Mouse (Mus musculus) liver, adult (tissue): Measurements from ENCODE around the gene Apc2.

Experiments
- GATA4 ChIP-seq: IDR thresholded peaks from 2 replicates; pipeline ENCODE4 v1.6.1; 2014; ENCODE audit warnings: mild to moderate bottlenecking, low read length; ENCODE audit not compliant: insufficient replicate concordance

Gene Apc2

DNA sequence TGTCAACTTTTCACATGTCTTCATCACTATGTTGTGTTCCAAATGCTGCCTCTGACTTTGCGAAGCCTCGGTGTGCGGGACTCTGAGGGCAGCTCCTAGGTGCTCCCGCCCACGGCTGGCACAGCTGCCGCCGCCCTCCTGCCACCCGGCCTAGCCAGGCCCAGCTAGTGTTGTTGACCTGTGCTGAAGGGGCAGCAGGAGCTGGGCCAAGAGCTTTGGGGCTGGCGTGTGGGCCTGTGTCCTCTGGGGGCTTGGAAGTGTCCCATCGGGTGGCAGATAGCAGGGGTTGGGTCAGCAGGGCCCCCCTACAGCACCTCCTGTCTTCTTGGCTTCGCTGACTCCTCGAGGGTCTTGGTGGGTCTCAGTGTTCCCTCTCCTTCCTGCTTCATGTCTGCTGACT is 16.5 kb upstream of the Apc2 start:
- no peak for TF ChIP-seq GATA4

DNA sequence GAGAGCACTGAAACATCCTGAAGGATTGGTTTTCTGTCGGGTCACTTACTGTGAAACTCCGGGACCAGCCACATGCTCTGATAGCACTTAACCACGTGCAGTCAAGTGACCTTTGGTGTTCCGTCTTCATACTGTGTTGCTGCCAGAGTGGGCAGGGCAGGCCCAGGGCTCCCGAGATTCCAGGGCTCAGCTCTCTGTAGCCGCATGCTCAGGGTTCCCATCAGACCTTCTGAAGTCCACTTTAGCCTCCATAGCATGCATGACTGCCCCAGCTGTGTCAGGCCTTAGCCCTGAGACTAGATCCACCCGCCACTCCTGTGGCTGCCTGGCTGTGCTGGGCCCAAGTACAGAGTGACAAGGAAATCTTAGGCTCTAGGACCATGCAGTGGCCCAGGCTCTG is 14.5 kb upstream of the Apc2 start:
- TF ChIP-seq GATA4, result no peak

- no peak for TF ChIP-seq GATA4
Observed at GRCm38 (mm10) chr10:80281921-80282371, 13.8 kb upstream of the Apc2 start.

- no peak for TF ChIP-seq GATA4
Observed at GRCm38 (mm10) chr10:80282481-80283441, 13.0 kb upstream of the Apc2 start.

GRCm38 (mm10) chr10:80285222-80286070 is 10.3 kb upstream of the Apc2 start:
- TF ChIP-seq GATA4, result no peak

DNA sequence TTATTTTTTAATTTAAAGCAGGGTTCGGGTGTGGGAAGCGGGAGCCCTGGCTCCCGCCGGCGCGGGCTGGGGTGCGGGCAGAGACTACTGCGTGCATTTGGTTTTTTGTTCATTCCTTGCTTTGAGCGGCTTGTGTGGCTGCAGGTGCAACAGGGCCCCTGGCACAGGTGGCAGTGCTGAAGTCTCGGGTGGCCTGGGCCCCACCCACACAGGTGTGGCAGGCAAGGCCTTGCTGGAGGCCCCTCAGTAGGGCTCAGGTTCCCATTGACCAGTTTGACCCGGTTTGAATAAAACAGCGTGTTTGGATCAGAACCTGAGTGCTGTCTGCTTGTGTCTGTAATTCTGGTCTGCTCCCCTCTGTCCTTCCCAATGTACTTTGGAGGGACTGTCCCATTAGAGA is 7.7 kb upstream of the Apc2 start:
- TF ChIP-seq GATA4, result no peak

GRCm38 (mm10) chr10:80288657-80289056 is 7.1 kb upstream of the Apc2 start:
- no peak for TF ChIP-seq GATA4

DNA sequence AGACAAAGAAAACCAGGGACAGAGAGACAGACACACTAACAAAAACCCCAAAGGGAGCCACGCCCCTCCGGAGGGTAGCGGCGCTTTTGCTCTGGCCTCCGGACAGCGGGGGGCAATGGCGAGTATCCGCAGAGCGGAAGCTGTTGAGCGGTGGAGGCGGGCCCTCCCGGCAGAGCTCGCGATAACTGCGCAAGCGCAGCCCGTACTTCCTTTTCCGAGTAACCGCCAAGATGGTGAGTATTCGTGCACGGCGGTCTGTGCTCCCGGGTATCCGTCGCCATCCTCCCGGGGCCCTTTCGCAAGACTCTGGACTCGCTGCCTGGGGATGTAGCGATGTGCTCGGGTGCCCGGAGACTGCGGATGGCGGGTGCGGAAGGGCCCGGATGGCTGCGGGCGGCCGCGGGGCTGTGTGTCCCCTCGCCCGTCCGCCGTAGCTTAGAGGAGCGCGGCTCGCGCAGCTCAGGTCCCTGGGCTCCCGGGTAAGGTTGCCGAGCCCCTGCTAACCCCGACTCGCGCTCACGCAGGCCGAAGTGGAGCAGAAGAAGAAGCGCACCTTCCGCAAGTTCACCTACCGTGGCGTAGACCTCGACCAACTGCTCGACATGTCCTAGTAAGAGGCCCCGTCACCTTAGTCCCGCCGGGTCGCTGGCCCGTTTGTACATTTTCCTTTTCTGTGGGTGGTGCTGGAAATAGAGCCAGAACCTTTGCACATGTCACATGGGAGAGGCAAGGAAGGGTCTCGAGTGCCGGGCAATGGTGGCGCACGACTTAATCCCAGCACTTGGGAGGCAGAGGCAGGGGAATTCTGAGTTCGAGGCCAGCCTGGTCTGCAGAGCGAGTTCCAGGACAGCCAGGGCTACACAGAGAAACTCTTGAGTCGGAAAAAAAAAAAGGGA is 3.3 kb upstream of the Apc2 start, which contains the start of gene Rps15:
Gene Rps15, plus strand, starts transcription at position 203 of the 896 bp plus-strand sequence.
- TF ChIP-seq GATA4, result peak; percentile 42; the same call in 1 of the 2 replicates

DNA sequence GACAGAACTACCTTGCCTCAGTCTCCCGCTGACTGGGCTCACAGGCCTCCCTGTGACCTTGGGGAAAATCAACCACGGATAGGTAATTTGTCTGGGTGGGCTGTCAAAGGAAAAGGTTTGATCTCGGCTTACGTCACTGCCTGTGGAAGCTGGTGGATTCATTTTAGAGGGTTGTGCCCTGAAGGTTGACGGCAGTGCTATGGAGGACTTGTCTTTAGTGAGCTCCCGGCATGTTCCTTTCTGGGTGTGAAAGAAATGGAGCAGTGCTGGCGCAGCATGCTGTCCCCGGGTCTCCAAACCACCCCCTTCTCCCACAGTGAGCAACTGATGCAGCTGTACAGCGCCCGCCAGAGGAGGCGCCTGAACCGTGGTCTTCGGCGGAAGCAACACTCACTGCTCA is 2.5 kb upstream of the Apc2 start:
- TF ChIP-seq GATA4, result no peak

GRCm38 (mm10) chr10:80294311-80294710 is 1.5 kb upstream of the Apc2 start:
- TF ChIP-seq GATA4, result no peak

DNA sequence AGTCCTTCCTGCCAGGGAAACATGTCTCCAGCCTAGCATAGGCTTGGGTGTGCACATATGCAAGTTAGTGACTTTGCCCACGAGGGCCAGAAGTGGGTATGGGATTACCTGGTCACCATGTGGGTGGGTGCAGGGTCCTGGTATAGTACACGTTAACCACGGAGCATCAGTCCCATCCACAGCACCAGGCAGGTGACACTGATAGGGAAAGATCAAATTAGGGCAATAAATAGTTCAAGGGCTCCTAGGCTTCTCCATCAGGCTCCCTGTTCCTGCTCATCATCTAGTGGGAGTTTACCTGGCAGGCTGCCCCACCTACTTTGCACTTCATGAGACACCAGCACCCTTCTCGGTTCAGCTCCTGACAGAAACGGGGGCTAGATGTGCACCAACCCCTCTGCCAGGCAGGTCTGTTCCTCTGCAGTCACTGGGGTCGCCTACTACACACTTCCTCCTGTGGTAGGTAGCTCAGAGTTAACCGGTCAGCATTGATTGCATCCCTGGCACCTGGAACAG is 931 bp upstream of the Apc2 start:
- TF ChIP-seq GATA4, result no peak

DNA sequence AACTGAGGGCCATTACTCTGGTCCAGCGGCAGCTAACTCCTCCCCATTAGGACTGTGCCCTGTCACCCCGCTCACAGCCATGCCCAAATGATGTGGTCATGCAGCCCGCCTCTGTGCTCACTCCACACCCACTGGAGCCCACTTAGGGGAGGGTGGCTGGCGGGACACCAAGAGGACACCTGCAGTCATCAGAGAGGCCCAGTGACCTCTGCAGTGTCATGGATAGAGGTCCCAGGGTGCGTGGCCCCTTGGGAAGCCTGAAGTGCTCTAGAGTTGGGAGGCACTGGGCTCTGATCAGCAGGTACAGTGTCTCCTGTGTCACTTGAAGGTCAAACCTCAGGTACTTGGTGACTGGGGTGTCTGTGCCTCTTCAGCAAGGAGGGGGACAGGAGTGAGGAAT is 1.0 kb downstream of the Apc2 start:
- no peak for TF ChIP-seq GATA4

DNA sequence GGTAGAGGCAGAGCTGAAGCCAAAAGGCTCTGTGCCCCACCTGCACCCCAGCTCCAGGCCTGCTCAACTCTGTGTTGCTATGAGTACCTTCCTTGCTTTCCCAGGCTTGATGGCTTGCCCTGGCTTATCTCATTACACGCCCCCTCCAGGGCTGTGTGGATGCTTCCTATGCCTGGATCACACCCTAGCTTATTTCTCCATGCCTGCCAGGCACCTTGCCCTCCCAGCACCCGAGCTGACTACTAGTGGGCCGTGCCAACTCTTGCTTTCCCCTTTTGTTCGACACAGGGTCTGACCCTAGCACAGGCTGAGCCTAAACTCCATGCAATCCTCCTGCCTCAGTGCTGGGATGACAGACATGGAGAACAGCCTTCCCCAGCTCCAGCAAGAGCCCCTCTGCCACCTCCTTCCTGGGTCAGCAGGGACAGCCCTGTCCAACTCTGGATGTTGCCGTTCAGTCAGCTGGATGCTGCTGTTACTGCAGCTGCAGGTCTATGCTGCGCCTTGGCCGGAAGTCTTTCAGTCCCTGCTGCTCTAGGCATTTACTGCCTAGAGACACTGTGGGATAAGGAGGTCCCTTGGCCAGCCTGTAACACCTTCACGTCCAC is 1.9 kb downstream of the Apc2 start:
- no peak for TF ChIP-seq GATA4
